Mouse (Mus musculus) MEL (cell line): ENCODE data around the gene Llcfc1. TPM values are rescaled to one million over a fixed set of nuclear protein-coding genes. Genes with fewer than 3 reads are reported as not detected.

Experiments
- DNase-seq: peaks from one replicate; pipeline ENCODE4 v3.0.0; 2011; ENCODE audit warnings: low read depth, low spot score
- H3K27ac ChIP-seq: 2 replicates; pipeline ENCODE4 v1.5.1; 2012; ENCODE audit warnings: low read depth, mild to moderate bottlenecking, control low read depth, low read length, moderate library complexity; ENCODE audit not compliant: control insufficient read depth
- H3K27me3 ChIP-seq, 2 experiments: fragments of 150-350 bp in 1 of 2; sonication (generic) in 1 of 2; 2 replicates each; pipeline ENCODE4 v1.6.1; 2012; ENCODE audit warnings: low read length in 2 of 2, mild to moderate bottlenecking in 2 of 2, improper control_type of control experiment in 1 of 2, moderate library complexity in 1 of 2; ENCODE audit not compliant: insufficient read depth in 2 of 2, control insufficient read depth in 1 of 2
- H3K36me3 ChIP-seq, 2 experiments: 2 replicates each; pipeline ENCODE4 v1.6.1; 2012 to 2014; ENCODE audit warnings: low read length in 2 of 2, improper control_type of control experiment in 1 of 2, inconsistent platforms in 1 of 2, mild to moderate bottlenecking in 1 of 2; ENCODE audit not compliant: insufficient read depth in 2 of 2, control insufficient read depth in 1 of 2
- H3K4me1 ChIP-seq, 2 experiments: fragments of 150-350 bp in 1 of 2; sonication (generic) in 1 of 2; 2 replicates each; pipeline ENCODE4 v1.6.1; 2012; ENCODE audit warnings: low read length in 2 of 2, improper control_type of control experiment in 1 of 2, mild to moderate bottlenecking in 1 of 2; ENCODE audit not compliant: insufficient read depth in 2 of 2, control insufficient read depth in 1 of 2
- H3K4me3 ChIP-seq, 2 experiments: fragments of 150-350 bp in 1 of 2; sonication (generic) in 1 of 2; 2 replicates each; pipeline ENCODE4 v1.5.1; 2012; ENCODE audit warnings: low read depth in 2 of 2, low read length in 2 of 2, mild to moderate bottlenecking in 2 of 2, moderate library complexity in 2 of 2, control low read depth in 1 of 2, improper control_type of control experiment in 1 of 2; ENCODE audit not compliant: control insufficient read depth in 1 of 2, insufficient read depth in 1 of 2
- H3K79me2 ChIP-seq: 2 replicates; pipeline ENCODE4 v1.6.1; 2012; ENCODE audit warnings: mild to moderate bottlenecking, low read length, moderate library complexity; ENCODE audit not compliant: control insufficient read depth, poor library complexity, insufficient read depth
- H3K9ac ChIP-seq: 2 replicates; pipeline ENCODE4 v1.6.1; 2012; ENCODE audit warnings: low read depth, mild to moderate bottlenecking, control low read depth, low read length, moderate library complexity; ENCODE audit not compliant: control insufficient read depth, poor library complexity, severe bottlenecking
- H3K9me3 ChIP-seq: fragments of 150-350 bp; sonication (generic); replicated peaks from 2 replicates; pipeline ENCODE4 v1.6.1; 2012; ENCODE audit warnings: mild to moderate bottlenecking, low read length, improper control_type of control experiment, moderate library complexity; ENCODE audit not compliant: insufficient read depth
- BHLHE40 ChIP-seq: IDR thresholded peaks from 2 replicates; pipeline ENCODE4 v1.6.1; 2012; ENCODE audit warnings: low read depth, mild to moderate bottlenecking, inconsistent platforms, low read length, improper control_type of control experiment, borderline replicate concordance
- CHD2 ChIP-seq: IDR thresholded peaks from 2 replicates; pipeline ENCODE4 v1.6.1; 2011; ENCODE audit warnings: low read length, improper control_type of control experiment
- ELF1 ChIP-seq: IDR thresholded peaks from 2 replicates; pipeline ENCODE4 v1.6.1; 2014; ENCODE audit warnings: low read depth, mild to moderate bottlenecking, inconsistent platforms, low read length, improper control_type of control experiment, moderate library complexity
- EP300 ChIP-seq, 2 experiments: IDR thresholded peaks; 2 replicates each; pipeline ENCODE4 v1.6.1; 2011; ENCODE audit warnings: improper control_type of control experiment in 2 of 2, low read length in 2 of 2, low read depth in 1 of 2, mild to moderate bottlenecking in 1 of 2
- ETS1 ChIP-seq: IDR thresholded peaks from 2 replicates; pipeline ENCODE4 v1.6.1; 2012; ENCODE audit warnings: low read depth, mild to moderate bottlenecking, inconsistent platforms, low read length, improper control_type of control experiment, moderate library complexity
- MAFK ChIP-seq: IDR thresholded peaks from 2 replicates; pipeline ENCODE4 v1.6.1; 2011; ENCODE audit warnings: low read depth, mild to moderate bottlenecking, low read length, improper control_type of control experiment, borderline replicate concordance
- MAX ChIP-seq: IDR thresholded peaks from 2 replicates; pipeline ENCODE4 v1.6.1; 2011; ENCODE audit warnings: low read length, improper control_type of control experiment
- MEF2A ChIP-seq: IDR thresholded peaks from 2 replicates; pipeline ENCODE4 v1.6.1; 2014; ENCODE audit warnings: low read depth, mild to moderate bottlenecking, inconsistent platforms, low read length, improper control_type of control experiment; ENCODE audit not compliant: poor library complexity, insufficient replicate concordance, severe bottlenecking; ENCODE audit errors: extremely low read depth
- NELFE ChIP-seq: IDR thresholded peaks from 2 replicates; pipeline ENCODE4 v1.6.1; 2011; ENCODE audit warnings: low read depth, low read length, improper control_type of control experiment
- POLR2A ChIP-seq, 2 experiments: IDR thresholded peaks; 2 replicates each; pipeline ENCODE4 v1.6.1; 2011 to 2012; ENCODE audit warnings: low read length in 2 of 2, mild to moderate bottlenecking in 2 of 2, control low read depth in 1 of 2, improper control_type of control experiment in 1 of 2, low read depth in 1 of 2, moderate library complexity in 1 of 2; ENCODE audit not compliant: control insufficient read depth in 1 of 2, insufficient read depth in 1 of 2, poor library complexity in 1 of 2
- POLR2AphosphoS5 ChIP-seq: IDR thresholded peaks from 2 replicates; pipeline ENCODE4 v1.6.1; 2012; ENCODE audit warnings: low read depth, borderline replicate concordance, mild to moderate bottlenecking, inconsistent platforms, low read length, moderate library complexity, mixed read lengths
- RCOR1 ChIP-seq: IDR thresholded peaks from 2 replicates; pipeline ENCODE4 v1.6.1; 2012; ENCODE audit warnings: low read depth, mild to moderate bottlenecking, inconsistent platforms, low read length, improper control_type of control experiment
- ZKSCAN1 ChIP-seq: IDR thresholded peaks from 2 replicates; pipeline ENCODE4 v1.6.1; 2012; ENCODE audit warnings: low read depth, mild to moderate bottlenecking, inconsistent platforms, low read length, improper control_type of control experiment, moderate library complexity
- polyA plus RNA-seq, 2 experiments: library from polyadenylated mRNA; stranded (reverse) in 1 of 2; unstranded in 1 of 2; fragments of >175 nt in 1 of 2; fragments of >200 nt in 1 of 2; gene quantifications; 2 replicates each; pipeline versions ENCODE4 v1.2.1 to v1.2.4; 2012; ENCODE audit warnings: low replicate concordance in 2 of 2, low read depth in 1 of 2; ENCODE audit not compliant: insufficient read length in 2 of 2, insufficient read depth in 1 of 2, missing spikeins in 1 of 2
- total RNA-seq: library from RNA; depleted of rRNA; stranded (reverse); fragments of 300-350 nt; gene quantifications from 2 replicates; pipeline ENCODE4 v1.2.3, GENCODE M21; 2012

The Llcfc1 gene
- total and polyA plus RNA-seq, 3 experiments: not detected

- Histone ChIP-seq H3K9me3 (no peaks in the 10 kb centered on the region), H3K27me3 (no peaks in the 10 kb centered on the region; a peak in 1 of 4 replicates), H3K36me3 (no peaks in the 10 kb centered on the region), H3K9ac (no peak within 1 kb of the TSS), H3K27ac (no peak within 1 kb of the TSS), H3K4me3 (no peak within 1 kb of the TSS), H3K4me1 (no peaks in the 10 kb centered on the region), H3K79me2 (no peaks in the 10 kb centered on the region)
- TF ChIP-seq POLR2A (IDR thresholded peaks at IDR 0.05; ENCODE audit: control insufficient read depth in 1 of 2, insufficient read depth in 1 of 2, low read depth in 1 of 2, low read length in 2 of 2, poor library complexity in 1 of 2): no peak
- TF ChIP-seq MAX: no peak
- no peak for DNase-seq
Measured at GRCm38 (mm10) chr6:41636178-41636577, 48.1 kb upstream of the Llcfc1 start, which contains the start of gene Trpv6. Gene Trpv6 (minus strand): TSS chr6:41636405.

DNA sequence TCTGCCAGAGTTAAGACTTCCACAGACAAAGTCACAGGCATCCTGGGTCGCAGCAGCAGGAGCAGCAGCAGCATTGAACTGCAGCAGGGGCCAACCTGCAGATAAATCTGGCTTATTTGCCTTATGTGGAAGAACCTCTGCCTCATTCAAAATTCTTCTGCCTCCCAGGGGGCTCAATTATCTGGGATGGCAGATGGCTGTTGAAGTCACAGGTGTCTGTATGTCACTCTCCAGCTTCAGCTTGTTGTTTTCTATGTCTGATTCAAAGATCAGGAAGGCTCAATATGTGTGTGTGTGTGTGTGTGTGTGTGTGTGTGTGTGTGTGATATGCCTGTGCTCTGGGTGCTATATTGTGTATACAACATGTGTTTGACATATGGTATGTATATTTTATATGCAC is 46.8 kb upstream of the Llcfc1 start:
- no peak for DNase-seq
- no peaks in the 10 kb centered on the region; a peak in 1 of 4 replicates for H3K27me3 ChIP-seq
- H3K4me1 ChIP-seq: no peaks in the 10 kb centered on the region
- H3K79me2 ChIP-seq: no peaks in the 10 kb centered on the region
- no peak overlapping the region for H3K9ac ChIP-seq
- H3K9me3 ChIP-seq: no peaks in the 10 kb centered on the region
- TF ChIP-seq ZKSCAN1: no peak
- no peak for TF ChIP-seq MAFK
- H3K4me3 ChIP-seq: no peak overlapping the region
- no peak overlapping the region for H3K27ac ChIP-seq
- no peaks in the 10 kb centered on the region for H3K36me3 ChIP-seq

DNA sequence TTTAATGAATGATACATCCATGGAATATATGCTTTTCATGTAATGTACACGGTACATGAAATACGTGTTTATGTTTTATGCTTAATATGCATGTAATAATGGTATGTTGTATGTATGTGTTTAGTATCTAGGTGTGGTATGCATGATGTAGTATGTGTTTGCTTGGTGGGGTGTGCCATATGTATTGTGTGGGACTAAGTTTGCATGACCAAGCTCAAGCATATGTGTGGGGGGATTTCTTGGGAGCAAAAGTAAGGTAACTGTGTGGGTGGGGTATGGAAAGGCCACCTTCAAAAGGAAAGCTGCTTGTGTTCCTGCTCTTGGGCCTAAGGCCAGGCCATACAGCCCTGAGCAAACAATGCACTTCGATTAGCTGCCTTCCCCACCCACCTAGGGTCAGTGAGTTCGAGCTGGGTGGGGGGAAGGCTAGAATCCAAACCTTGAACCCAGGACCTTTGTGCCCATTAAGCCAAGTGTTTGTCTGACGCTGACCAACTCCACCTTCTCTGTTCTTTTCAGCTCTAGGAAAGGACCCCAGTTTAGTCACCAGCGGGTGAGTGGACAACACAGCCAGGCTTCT is 46.2 kb upstream of the Llcfc1 start:
- Histone ChIP-seq H3K4me1 (no peaks in the 10 kb centered on the region), H3K27ac (no peak overlapping the region), H3K79me2 (no peaks in the 10 kb centered on the region), H3K27me3 (no peaks in the 10 kb centered on the region; a peak in 1 of 4 replicates), H3K9ac (no peak overlapping the region), H3K4me3 (no peak overlapping the region), H3K36me3 (no peaks in the 10 kb centered on the region), H3K9me3 (no peaks in the 10 kb centered on the region)
- TF ChIP-seq ELF1 (no peak), RCOR1 (no peak), BHLHE40 (no peak), CHD2 (no peak), MAFK (no peak), MEF2A (no peak), NELFE (no peak), EP300 (IDR thresholded peaks at IDR 0.05; ENCODE audit: low read depth in 1 of 2, low read length in 2 of 2) (no peak), POLR2AphosphoS5 (no peak), ETS1 (no peak)
- DNase-seq: no peak
